Mouse (Mus musculus): ENCODE measurements at regions not wholly inside any gene's neighbourhood (a gene's known extent, or its start where the extent isn't known, plus 50 kb on each side); places are given as distances from the start of the nearest gene placed in this dataset.

GRCm38 (mm10) chr17:49219512-49220197, 208.5 kb upstream of the Mocs1 start:
- peak; percentile 76 for DNase-seq

DNA sequence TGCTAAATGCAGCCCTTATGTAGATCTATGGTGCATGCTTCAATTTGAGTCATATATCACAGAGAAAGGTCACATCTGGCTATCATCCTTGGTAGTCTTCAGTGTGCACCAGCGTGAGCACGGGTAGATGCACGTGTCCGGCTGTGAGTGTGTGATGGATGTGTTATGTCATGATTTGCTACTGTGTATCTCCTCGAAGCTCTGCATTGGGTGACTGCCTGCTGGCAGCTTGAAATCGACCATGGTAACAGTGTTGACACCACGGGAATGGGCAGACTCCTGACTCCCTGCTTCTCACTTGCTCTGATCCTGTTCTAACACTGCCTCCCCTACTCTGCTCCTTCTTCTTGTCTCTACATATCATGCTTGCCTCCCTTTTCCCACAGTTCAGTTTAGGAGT, 204.9 kb upstream of the Mocs1 start:
- DNase-seq, result no peak

GRCm38 (mm10) chr17:49223651-49224050, 204.5 kb upstream of the Mocs1 start:
- no peak for DNase-seq

- DNase-seq, result peak; percentile 27
Measured at GRCm38 (mm10) chr17:49225255-49226015, 202.7 kb upstream of the Mocs1 start.

GRCm38 (mm10) chr17:49226016-49226400, 202.2 kb upstream of the Mocs1 start:
- DNase-seq, result no peak

- peak; percentile 17 for DNase-seq
Measured at GRCm38 (mm10) chr17:49231287-49231686, 196.9 kb upstream of the Mocs1 start.

GRCm38 (mm10) chr17:49240097-49240496, 188.1 kb upstream of the Mocs1 start:
- no peak for DNase-seq

GRCm38 (mm10) chr17:49243419-49243818, 184.7 kb upstream of the Mocs1 start:
- peak; percentile 49 for DNase-seq

- DNase-seq, result no peak
Measured at GRCm38 (mm10) chr17:49245013-49245412, 183.1 kb upstream of the Mocs1 start.

- DNase-seq, result no peak
Measured at GRCm38 (mm10) chr17:49247215-49247614, 180.9 kb upstream of the Mocs1 start.

DNA sequence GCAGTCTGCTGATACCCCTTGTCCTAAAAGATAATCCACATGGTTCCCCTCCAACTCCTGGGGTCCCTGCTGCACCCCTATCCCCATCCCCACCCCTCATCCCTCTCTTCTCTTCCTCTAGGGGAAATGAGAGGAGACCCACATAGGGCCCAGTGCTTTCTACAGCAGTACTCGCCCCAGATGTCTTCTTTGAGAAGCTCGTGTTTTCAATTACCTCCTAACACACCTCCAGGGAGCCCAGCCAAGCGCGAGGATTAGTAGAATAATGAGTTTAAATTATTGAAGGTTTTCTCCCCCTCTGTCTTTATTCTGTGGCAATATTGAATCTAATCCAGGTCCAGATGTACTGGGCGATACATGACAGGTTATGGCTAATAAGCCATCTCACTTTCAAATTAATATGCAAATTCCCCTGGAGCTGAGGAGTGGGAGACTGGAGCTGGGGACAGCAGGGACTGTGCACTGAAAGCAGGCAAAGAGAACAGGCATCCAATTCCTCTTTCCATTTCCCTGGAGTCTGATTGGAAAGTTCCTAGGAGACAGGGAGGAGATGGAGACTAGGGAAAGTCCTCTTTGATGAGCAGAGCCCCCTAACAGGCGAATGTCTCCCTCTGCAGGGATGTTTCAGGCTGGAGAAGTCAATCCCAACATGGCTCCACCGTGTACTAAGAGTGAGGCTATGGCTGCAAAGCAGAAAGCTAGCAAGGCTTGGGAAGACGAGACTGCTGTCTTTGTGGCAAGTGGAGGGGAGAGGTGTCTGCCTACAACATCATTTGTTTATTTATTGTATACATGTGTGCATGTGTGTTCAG, 177.2 kb upstream of the Mocs1 start:
- no peak for DNase-seq

GRCm38 (mm10) chr17:49252271-49252670, 175.9 kb upstream of the Mocs1 start:
- no peak for DNase-seq

DNA sequence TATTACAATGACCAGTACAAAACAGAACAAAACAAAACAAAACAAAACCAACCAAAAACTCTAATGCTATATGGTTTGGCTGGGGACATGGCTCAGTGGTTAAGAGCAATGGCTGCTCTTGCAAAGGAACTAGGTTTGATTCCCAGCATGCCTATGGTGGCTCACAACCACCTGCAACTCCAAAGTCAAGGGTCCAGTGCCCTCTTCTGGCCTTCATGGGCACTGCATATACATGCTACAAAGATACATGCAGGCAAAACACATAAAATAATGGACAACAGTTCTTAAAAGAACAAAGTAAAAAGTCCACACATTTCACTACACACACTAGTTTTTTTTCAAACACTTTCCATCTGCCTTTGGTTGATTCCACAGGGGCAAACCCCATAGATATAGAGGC, 169.7 kb upstream of the Mocs1 start:
- DNase-seq, result no peak

DNA sequence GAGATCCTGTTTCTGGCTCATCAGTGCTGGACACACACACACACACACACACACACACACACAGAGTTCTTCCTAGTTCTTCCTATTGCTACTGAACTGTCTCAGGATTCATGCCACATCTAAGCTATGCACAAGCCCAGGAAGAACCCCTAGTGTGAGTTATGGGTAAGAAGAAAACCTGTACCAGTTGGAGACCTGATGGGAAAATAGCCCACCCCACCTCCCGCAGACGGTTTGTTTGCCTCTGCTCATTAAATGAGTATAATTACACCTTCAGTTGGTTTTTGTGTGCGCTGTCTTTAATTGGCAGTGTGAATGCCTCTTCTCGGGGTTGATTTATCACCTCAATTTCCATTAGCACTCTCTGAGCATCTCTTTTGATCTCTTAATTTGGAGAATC, 165.8 kb upstream of the Mocs1 start:
- no peak for DNase-seq

DNA sequence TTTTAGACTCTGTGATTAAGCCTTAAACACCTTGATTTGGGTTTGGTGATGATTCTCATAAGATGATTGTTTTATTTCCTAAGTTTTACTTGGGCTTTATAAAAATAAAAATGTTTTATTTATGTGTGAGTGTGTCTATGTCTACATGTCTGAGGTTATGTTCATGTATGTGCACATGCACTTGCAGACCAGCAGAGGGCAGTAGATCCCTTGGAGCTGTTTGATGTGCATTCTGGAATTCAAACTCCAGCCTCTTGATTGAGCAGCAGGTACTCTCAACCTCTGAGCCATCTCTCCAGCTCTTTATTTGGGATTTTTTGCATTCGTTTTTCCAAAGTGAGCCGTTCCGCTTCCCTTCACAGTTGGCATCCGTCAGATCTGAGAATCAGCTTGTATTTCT, 161.8 kb upstream of the Mocs1 start:
- DNase-seq, result no peak

- DNase-seq, result no peak
Measured at GRCm38 (mm10) chr17:49269943-49270342, 158.2 kb upstream of the Mocs1 start.

DNA sequence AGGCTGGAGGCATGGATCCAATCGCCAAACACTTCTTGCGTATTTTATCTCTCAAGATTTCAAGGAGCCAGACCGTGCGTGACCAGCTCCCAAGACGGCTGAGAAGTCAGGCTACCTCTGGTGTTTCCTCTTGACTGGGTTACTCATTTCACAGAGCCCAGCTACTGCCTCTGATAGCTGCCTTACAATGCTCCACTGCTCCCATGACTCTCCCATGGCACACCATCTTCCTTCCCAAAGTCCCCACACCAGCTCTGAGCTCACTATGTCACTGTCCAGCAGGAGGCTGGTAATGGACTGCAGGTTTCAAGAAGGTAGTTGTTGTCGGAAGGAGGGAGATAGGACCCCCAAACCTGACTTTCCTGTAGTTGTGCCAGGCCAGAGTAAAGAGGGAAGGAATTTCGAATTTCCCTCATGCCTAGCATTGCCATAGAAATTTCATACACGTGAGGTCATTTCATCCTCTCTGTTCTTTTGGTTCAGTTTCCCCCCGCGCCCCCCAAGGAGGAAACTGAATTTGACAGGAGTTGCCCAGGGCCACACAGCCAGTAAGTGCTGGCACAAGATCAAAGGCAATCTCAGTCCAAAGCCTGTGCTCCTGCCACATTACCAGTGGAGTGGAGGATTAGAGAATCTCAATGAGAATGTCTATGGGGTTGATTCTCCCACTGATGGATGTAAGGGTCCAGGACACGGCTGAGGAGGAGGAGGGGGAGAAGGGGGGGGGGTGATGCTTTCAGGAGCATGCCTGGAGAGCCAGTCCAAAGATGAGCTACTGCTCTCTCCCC, 155.3 kb upstream of the Mocs1 start:
- no peak for DNase-seq

DNA sequence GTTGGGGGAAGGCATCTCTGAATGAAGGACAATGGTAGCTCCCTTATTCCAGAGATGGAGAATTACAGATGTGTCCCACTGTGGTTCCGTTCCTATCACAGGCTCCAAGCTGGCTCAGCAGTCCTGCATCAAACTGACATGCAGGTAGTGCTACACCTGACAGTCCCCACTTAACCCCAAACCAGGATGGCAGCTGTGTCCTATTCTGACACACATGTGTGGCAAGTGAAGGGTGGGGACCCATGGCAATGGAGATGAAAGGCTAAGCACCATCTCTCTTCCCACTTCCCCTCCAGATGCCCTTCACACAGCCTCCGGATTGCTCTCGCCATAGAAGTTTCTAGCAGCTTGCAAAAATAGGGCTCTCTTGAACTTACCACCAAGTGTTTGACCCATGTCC, 153.2 kb upstream of the Mocs1 start:
- DNase-seq, result no peak

DNA sequence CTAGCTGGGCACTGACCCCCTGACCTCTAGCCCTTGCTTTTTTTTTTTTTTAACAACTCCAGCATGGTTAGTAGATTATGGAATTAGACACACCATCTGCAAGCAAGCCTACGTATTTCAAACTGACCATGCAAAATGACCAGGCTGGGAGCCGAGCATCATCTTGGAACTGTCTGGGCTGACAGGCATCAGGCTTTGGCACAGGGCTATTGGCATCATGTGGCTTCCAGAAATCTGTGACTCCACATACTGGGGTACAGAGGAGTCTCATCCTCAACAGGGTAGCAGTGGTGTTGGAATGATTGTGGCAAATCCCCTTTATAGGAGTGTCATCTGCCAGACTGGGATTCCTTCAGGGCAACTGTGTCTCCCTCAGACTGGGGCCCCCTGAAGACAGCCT, 152.7 kb upstream of the Mocs1 start:
- no peak for DNase-seq

DNA sequence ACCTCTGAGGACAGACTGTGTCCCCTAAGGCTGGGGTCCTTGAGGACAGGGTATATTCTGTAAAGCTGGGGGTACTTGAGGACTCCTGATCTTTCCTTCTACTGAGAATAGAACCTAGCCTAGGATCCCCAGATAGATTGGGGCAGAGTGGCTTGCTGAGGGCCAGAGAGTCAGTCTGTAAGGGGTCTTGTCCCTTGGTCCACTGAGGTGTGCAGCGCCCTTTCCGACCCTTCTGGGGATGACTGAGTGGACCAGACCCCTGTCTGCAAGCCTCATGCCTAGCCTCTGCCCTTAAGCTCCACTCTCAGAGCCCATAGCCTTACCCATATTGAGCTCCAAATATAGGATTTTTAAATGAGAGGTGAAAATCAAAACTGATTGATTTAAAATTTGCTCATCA, 152.2 kb upstream of the Mocs1 start:
- no peak for DNase-seq

- no peak for DNase-seq
Measured at GRCm38 (mm10) chr17:49278541-49278940, 149.6 kb upstream of the Mocs1 start.

GRCm38 (mm10) chr17:49278973-49279727, 149.0 kb upstream of the Mocs1 start:
- no peak for DNase-seq

Data from layer of hippocampus, adult 9-11 months (tissue).